Mouse (Mus musculus) layer of hippocampus, adult 2 months (tissue): Measurements from ENCODE around the gene Igsf11. TPM values are rescaled to one million over a fixed set of nuclear protein-coding genes. Genes with fewer than 3 reads are reported as not detected.
"Not testable (repeated sequence)": the region's sequence is repeated elsewhere in the genome, so short reads cannot be mapped to it uniquely, and the experiment has no call there.

Experiments used
- DNase-seq, 2 experiments: peaks; one replicate each; pipeline ENCODE4 v3.0.0; 2022; ENCODE audit warnings: low spot score in 2 of 2
- H3K27ac ChIP-seq: fragments of 200-600 bp; 2 replicates; pipeline ENCODE4 v1.8.1; 2022
- H3K4me3 ChIP-seq: fragments of 200-600 bp; 2 replicates; pipeline ENCODE4 v1.8.1; 2022; ENCODE audit warnings: mild to moderate bottlenecking
- CTCF ChIP-seq: fragments of 200-600 bp; conservative IDR thresholded peaks from 2 replicates; pipeline ENCODE4 v1.8.1; 2022; ENCODE audit warnings: antibody characterized with exemption, mild to moderate bottlenecking, moderate library complexity
- total RNA-seq, 2 experiments: library from RNA; stranded (reverse); gene quantifications; 2 replicates each; pipeline ENCODE4 v1.2.3; 2021

Gene Igsf11
- total RNA-seq, 2 experiments from 2014 or later, result 44.7 to 50.7 TPM

DNA sequence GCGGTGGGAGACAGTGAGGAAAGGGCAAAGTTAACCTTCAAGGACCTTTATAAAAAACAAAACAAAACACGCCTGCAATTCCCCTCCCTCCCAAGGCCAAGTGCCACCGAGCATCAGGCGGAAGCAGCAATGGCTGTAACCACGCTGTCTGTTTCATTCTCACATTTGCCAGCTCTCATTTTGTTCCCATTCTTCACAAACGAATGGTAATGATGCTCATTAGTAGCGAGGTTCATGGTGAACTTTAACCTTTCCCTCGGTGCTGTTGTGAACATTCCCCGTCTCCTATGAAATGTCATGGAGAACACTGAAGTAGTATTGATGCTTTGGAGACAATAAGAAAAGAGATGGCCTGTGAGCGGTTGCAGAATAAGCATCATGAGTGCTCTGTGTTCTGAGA, 74.6 kb downstream of the Igsf11 start:
- H3K4me3 ChIP-seq, result no peak overlapping the region
- no peak for TF ChIP-seq CTCF

DNA sequence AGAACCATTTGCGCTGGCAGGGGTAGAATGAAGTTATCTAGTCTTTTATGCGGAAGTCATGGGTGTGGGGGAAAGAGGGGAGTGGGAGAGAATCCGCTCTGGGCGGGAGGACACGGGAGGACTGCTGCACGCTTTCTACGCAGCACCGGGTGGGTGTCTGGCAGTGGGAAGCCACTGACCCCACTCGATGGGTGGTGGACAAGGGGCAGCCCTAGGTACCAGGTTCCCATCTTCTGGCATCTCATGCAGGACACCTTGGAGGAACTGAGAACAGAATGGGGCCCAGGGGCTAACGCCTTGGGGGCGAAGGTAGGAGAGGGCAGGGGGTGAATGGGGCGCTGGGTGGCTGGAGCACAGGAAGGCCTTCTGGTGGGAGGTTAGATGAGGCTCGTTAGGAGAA, 83.7 kb downstream of the Igsf11 start:
- TF ChIP-seq CTCF, result no peak
- H3K4me3 ChIP-seq, result no peak overlapping the region
- peak overlapping the region; percentile 43 for H3K27ac ChIP-seq
- DNase-seq, result no peak

More for the DNA sequence above, 74.6 kb downstream of the Igsf11 start:
- H3K27ac ChIP-seq, result peak overlapping the region; percentile 60
- DNase-seq, result no peak

GRCm38 (mm10) chr16:38978546-38978945, 86.1 kb downstream of the Igsf11 start:
- no peak overlapping the region for H3K4me3 ChIP-seq
- TF ChIP-seq CTCF, result no peak
- no peak for DNase-seq
- H3K27ac ChIP-seq, result 0 out of 2 replicates have a peak overlapping the region, but pooled peaks have one; percentile 18

DNA sequence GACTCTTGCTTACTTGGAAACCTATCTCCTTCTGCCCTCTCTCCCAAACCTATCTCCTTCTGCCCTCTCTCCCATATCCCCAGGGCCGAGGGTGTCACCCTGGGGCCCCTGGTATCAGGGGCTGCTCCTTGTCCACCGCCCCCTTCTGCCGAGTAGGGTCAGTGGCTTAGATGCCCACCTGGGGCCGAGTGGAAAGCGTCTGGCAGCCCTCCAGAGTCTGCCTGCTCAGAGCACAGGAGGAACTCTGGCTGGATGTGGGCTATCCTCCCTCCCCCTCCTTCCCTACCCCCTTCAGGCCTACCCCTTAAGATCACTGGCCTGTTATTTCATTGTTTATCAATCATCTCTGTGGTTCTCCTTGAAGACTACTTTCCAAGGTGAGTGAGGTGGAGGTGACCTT, 88.1 kb downstream of the Igsf11 start:
- Histone ChIP-seq H3K27ac (no peak overlapping the region), H3K4me3 (no peak overlapping the region)
- DNase-seq, result no peak
- no peak for TF ChIP-seq CTCF

GRCm38 (mm10) chr16:38982051-38982450, 89.6 kb downstream of the Igsf11 start:
- H3K27ac ChIP-seq, result peak overlapping the region; percentile 89
- no peak for TF ChIP-seq CTCF
- H3K4me3 ChIP-seq, result no peak overlapping the region
- no peak for DNase-seq

- Histone ChIP-seq H3K4me3 (peak overlapping the region; percentile 15; the same call in 1 of the 2 replicates), H3K27ac (peak overlapping the region; percentile 89)
- peak in 1 of 2 experiments; percentile 44 for DNase-seq
- peak; percentile 65 for TF ChIP-seq CTCF
Measured at GRCm38 (mm10) chr16:38982508-38983236, 90.2 kb downstream of the Igsf11 start.

DNA sequence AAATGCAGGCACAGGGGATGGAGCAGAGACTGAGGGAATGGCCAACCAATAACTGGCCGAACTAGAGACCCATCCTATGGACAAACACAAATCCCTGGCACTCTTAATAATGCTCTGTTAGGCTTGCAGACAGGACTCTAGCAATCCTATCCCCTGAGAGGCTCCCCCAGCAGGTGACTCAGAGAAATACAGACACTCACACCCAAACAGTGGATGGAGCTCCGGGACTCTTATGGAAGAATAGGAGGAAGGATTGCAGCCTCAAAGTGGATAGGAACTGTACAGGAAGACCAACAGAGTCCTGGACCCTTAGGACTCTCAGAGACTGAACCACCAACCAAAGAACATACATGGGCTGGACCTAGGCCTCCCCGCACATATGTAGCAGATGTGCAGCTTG, 91.4 kb downstream of the Igsf11 start:
- TF ChIP-seq CTCF, result peak; percentile 58
- H3K27ac ChIP-seq, DNase-seq, H3K4me3 ChIP-seq: not testable (repeated sequence)

DNA sequence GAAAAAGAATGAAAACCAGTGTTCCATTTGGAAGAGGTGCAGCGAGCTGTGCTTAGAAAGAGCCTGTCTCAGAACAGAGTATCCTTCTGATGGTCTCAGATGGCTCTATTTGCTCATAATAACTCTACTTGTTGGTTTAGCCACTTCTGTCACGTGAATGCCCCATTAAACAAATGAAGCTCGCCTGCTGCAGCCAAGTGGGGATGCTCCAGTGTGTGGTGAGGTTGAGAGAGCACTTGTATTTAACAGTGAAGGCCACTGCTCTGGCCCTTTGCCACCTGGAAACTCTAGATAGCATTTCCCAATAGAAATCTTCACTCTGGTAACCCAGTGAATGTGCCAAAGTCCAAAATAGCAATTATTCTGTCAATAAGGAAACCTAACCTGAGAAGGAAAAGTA, 92.9 kb downstream of the Igsf11 start:
- TF ChIP-seq CTCF, result no peak
- Histone ChIP-seq H3K4me3 (no peak overlapping the region), H3K27ac (peak overlapping the region; percentile 68)
- DNase-seq, result no peak

DNA sequence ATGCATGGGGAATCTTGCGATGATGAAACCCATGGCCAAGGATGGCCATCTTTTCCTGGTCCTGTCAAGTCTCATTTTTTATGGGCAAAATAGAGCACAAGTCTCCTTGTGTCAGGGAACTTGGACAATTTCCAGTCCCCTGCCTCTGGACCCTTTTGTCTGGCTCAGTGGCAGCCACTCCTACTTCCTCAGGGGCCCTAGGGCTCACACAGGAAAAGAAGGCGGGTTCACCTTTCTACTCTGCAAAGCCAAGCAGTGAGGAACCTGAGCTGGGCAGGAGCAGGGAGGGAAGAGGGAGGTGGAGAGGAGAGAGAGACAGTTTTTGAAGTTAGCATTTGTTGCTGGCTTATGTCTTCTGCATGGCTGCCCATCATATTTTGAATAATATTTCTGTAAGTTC, 93.9 kb downstream of the Igsf11 start:
- DNase-seq, result no peak
- no peak for TF ChIP-seq CTCF
- Histone ChIP-seq H3K27ac (no peak overlapping the region), H3K4me3 (no peak overlapping the region)

GRCm38 (mm10) chr16:38993711-38994110, 101.2 kb downstream of the Igsf11 start:
- no peak overlapping the region; the same call in 1 of the 2 replicates for H3K4me3 ChIP-seq
- H3K27ac ChIP-seq, result peak overlapping the region; percentile 71
- no peak for TF ChIP-seq CTCF
- DNase-seq, result peak; percentile 51 to 61

- Histone ChIP-seq H3K4me3 (no peak overlapping the region), H3K27ac (no peak overlapping the region)
- no peak for TF ChIP-seq CTCF
- no peak for DNase-seq
Measured at GRCm38 (mm10) chr16:38998496-38999258, 106.2 kb downstream of the Igsf11 start.

DNA sequence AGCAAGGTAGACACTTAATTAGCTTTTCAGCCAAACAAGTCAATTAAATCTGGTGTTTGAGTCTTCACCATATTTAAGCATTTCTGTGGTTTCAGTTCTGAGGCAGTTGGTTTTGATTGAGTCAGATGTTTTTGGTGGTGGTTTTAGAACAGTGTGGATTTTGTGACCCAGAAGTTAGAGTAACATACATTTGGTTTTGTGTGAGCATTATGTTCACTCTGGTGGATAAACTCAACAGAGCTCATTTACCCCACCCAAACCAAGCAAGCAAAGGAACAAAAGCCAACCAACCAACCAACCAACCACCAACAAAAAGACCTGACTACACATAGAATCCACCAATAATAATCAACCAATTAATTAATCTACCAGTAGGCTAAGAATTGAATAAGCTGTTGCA, 106.8 kb downstream of the Igsf11 start:
- Histone ChIP-seq H3K4me3 (no peak overlapping the region), H3K27ac (no peak overlapping the region)
- no peak for TF ChIP-seq CTCF
- DNase-seq, result no peak

GRCm38 (mm10) chr16:39006978-39007377, 114.5 kb downstream of the Igsf11 start:
- Histone ChIP-seq H3K27ac (no peak overlapping the region), H3K4me3 (no peak overlapping the region)
- TF ChIP-seq CTCF, result no peak

More at GRCm38 (mm10) chr16:39006978-39007377, 114.5 kb downstream of the Igsf11 start:
- DNase-seq, result no peak
